In genomic region chr9:63682943-63683342, GRCm38 (mm10) we compare ENCODE assay signal across 17 mouse cellular contexts.
"Had no signal": no experiment of that assay in that cellular context is flagged by ENCODE, and none has a peak within 500 bp of the region (broad histone marks: within the 10 kb centered on the region; RNA-seq: fewer than 3 reads in every experiment).

No protein-coding gene starts in this region.

- H3K27ac ChIP-seq: neural tube, embryonic 12.5 days; neural tube, embryonic 13.5 days; neural tube, embryonic 15.5 days; stomach, embryonic 15.5 days; stomach, postnatal 0 days had no signal

- H3K9me3 ChIP-seq: neural tube, embryonic 12.5 days; neural tube, embryonic 13.5 days; neural tube, embryonic 15.5 days; stomach, embryonic 15.5 days had no signal

- H3K27me3 ChIP-seq: neural tube, embryonic 12.5 days; neural tube, embryonic 13.5 days; neural tube, embryonic 15.5 days; stomach, embryonic 15.5 days had no signal

- H3K9ac ChIP-seq: neural tube, embryonic 12.5 days; neural tube, embryonic 13.5 days; neural tube, embryonic 15.5 days; stomach, embryonic 15.5 days had no signal

- H3K36me3 ChIP-seq: neural tube, embryonic 12.5 days; neural tube, embryonic 13.5 days; neural tube, embryonic 15.5 days; stomach, embryonic 15.5 days had no signal

- H3K4me1 ChIP-seq: neural tube, embryonic 12.5 days had no signal

- H3K4me2 ChIP-seq: neural tube, embryonic 12.5 days; neural tube, embryonic 13.5 days; neural tube, embryonic 15.5 days; stomach, embryonic 15.5 days had no signal

- DNase-seq: retina, postnatal 1 day; right cerebral cortex, adult 18-20 months; right cerebral cortex, postnatal 14 days; right cerebral cortex, postnatal 25 days; right cerebral cortex, postnatal 4 days; spleen, adult 18-20 months; thymus, adult 18-20 months; thymus, adult 2 months; thymus, postnatal 14 days; thymus, postnatal 25 days; thymus, postnatal 36 days; thymus, postnatal 4 days had no signal

- H3K4me3 ChIP-seq: neural tube, embryonic 12.5 days; neural tube, embryonic 13.5 days; neural tube, embryonic 15.5 days; stomach, embryonic 15.5 days had no signal
